Mouse (Mus musculus) brown adipose tissue, adult 24 weeks (tissue): ENCODE data around the gene Uck2. TPM values are rescaled to one million over a fixed set of nuclear protein-coding genes. Genes with fewer than 3 reads are reported as not detected.

Experiments
- H3K27ac ChIP-seq: fragments of 200-500 bp; replicated peaks from 2 replicates; pipeline ENCODE4 v1.5.1; 2012; ENCODE audit warnings: low read depth, mild to moderate bottlenecking, low read length
- H3K4me1 ChIP-seq: fragments of 200-500 bp; 2 replicates; pipeline ENCODE4 v1.6.1; 2012; ENCODE audit warnings: low read length, mixed read lengths; ENCODE audit not compliant: control insufficient read depth, insufficient read depth, insufficient read length
- H3K4me3 ChIP-seq: fragments of 200-500 bp; 2 replicates; pipeline ENCODE4 v1.5.1; 2012; ENCODE audit warnings: low read depth, mild to moderate bottlenecking, low read length, moderate library complexity; ENCODE audit not compliant: insufficient read depth
- polyA plus RNA-seq: library from polyadenylated mRNA; stranded (reverse); fragments of >200 nt; gene quantifications from 2 replicates; pipeline ENCODE4 v1.2.4, GENCODE M21; 2012; ENCODE audit not compliant: missing spikeins, insufficient read depth, insufficient read length

Uck2 gene
- polyA plus RNA-seq, 1 experiment = 23.6 TPM

DNA sequence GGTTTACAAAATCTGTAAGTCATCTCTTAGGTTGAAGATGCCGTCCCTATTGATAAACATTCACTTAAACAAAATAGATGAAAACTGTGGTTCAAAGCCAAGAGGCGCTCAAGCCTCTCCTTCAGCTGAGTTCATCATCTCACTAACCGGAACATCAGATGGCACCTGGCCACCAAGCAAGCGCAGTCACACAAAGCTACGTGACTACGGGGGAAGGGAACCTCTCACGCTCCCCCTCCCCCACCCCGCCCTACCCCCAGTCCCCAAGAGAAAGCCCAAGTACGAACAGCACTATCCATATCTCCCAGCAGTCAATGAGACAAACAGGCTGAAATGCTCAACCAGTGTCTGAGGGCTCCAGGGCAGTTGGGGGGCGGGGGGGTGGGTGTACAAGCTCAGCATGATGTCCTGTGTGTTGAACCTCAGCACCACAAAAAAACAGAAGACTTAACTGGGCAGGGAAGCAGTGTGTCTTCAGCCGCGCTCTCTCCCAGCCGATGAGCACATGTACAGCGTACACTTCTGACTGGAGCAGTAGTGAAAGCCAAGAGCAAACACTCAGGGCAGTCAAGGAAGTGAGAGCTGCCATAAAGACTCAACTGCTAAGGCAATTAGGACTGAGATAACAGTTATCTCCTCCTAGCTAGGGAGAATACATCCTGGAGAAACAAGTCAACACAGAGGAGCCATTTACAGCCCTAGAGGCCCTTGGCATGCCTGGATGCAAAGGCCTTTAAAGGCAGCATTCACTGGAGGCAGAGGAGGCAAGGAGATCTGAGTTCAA lies 11.5 kb downstream of the Uck2 start:
- Histone ChIP-seq H3K4me1 (peaks cover 13% of the 10 kb centered on the region), H3K27ac (no peak overlapping the region), H3K4me3 (no peak overlapping the region)

DNA sequence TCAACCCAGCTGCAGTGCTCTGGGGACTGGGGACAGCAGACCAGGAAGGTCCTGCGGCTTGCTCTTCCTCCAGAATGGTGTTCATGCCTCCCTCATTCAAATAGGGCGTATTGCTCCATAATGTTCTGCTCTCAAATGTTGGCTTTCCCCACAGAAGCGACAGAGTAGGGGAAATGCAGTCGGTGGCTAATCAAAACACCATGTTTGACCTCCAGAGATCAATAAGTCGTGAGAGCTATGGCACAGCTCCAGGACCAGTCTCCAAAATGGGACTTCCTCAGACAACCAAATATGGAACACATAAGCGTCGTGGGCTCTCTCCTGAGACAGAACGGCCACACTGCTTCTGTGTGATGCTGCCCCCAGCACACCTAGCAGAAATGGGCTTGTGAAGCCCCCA lies 13.3 kb downstream of the Uck2 start:
- Histone ChIP-seq H3K4me3 (no peak overlapping the region), H3K27ac (no peak overlapping the region), H3K4me1 (peaks cover 13% of the 10 kb centered on the region)

- Histone ChIP-seq H3K4me3 (no peak overlapping the region), H3K27ac (no peak overlapping the region), H3K4me1 (peaks cover 13% of the 10 kb centered on the region)
Measured at GRCm38 (mm10) chr1:167271304-167271703, 13.8 kb downstream of the Uck2 start.

DNA sequence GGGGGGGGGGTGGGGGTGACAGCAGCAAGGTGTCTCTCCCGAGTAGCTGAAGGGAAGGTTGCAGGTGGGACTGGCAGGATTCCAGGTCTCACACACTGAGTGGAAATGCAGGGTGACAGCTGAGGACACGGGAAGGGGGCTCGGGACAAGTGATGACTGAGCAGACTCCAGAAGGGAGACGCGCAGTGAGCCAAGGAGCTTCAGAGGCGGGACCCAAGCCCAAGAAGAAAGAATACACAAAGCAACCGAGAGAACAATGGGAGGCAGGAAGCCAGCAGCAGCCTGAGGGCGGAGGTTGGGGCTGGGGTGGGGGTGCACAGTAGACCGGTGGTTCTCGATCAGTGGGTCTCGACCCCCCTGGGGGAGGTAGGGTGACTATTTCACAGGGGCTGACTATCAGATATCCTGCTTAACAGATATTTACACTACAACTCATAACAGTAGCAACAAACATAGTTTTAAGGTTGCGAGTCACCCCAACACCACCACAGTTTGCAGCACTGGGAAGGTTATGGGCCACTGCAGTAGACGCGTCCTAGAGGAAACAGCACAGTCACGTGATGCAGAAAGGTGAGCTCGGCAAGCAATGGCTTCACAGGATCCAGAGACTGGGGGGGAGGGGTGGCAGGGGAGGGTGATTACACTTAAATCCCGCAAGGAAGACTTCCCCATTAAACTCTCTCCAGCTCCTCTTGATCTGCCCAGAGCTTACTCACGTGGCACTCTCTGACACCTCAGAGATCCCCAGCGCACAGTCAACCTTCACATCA lies 14.6 kb downstream of the Uck2 start:
- H3K27ac ChIP-seq = no peak overlapping the region
- peaks cover 13% of the 10 kb centered on the region for H3K4me1 ChIP-seq
- H3K4me3 ChIP-seq = no peak overlapping the region

GRCm38 (mm10) chr1:167269856-167270270 lies 15.3 kb downstream of the Uck2 start:
- H3K4me3 ChIP-seq = no peak overlapping the region

GRCm38 (mm10) chr1:167269350-167269811 lies 15.7 kb downstream of the Uck2 start:
- no peak overlapping the region for H3K4me3 ChIP-seq
- H3K27ac ChIP-seq = no peak overlapping the region
- H3K4me1 ChIP-seq = peaks cover 13% of the 10 kb centered on the region

More at GRCm38 (mm10) chr1:167269856-167270270, 15.3 kb downstream of the Uck2 start:
- Histone ChIP-seq H3K4me1 (peaks cover 13% of the 10 kb centered on the region), H3K27ac (0 out of 2 replicates have a peak overlapping the region, but pooled peaks have one; percentile 2)

DNA sequence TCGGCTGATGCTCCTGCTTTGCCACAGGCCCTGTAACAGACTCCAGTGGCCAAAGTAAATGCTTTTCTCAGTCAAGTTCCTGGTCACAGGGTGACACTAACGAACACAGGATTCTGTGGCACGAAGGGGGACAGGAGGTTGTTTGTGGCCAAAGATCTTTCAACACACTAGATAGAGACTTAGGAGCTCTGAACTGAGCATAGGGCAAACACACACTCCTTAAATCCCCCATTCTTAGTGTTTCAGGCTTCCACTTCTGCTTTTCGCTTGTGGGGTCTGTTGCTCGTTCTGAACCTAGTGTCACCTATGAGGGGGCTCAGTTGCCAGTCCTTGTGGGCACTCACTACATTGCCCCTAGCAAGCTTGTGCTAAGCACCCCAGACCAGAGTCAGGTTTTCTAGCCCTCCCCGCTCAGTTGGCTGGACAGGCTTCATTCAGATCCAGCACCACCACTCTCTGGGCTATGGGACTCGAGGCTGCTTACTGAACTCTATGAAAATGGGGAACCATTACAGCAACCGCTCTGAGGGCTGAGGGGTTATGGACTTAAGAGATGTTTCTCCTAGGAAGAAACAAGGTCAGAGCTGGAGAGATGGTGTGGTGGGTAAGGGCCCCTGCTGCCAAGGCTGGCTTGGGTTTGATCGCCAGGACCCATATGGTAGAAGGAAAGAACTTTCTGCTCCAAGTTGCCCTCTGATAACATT lies 16.6 kb downstream of the Uck2 start:
- no peak overlapping the region for H3K27ac ChIP-seq
- H3K4me1 ChIP-seq = peaks cover 9% of the 10 kb centered on the region
- no peak overlapping the region for H3K4me3 ChIP-seq

DNA sequence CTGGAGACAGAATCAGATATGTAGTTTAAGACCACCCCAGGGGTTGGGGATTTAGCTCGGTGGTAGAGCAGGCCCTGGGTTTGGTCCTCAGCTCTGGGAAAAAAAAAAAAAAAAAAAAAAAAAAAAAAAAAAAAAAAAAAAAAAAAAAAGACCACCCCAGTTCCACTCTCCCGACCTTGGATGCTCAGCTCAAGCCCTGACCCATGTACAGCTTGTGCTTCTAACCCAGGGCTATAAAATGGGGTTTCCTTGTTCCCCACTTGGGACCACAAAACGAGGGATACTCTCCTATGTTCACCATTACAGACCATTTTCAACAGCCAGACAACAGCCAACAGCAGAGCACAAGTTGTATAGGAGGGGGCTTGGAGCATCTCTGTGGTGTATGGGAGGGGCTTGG lies 18.4 kb downstream of the Uck2 start:
- Histone ChIP-seq H3K27ac (no peak overlapping the region), H3K4me1 (peaks cover 13% of the 10 kb centered on the region), H3K4me3 (no peak overlapping the region)

DNA sequence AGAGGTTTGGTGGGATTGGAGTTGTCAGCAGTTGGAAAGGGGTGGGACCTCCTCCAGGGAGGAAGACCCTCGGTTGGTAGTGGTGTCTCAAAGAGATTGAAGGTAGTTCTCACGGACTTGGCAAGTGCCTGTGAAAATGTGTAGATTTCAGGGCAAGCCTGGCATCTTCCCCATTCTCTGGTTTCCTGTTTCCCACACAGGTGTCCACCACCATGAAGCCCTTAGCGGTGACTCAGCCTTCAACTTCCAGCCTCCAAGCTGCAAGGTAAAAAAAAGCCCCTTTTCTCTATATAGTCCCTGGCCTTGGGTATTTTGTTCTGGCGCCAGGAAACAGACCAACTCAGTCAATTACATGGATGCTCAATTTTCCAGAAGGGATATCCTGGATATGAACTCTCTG lies 19.8 kb downstream of the Uck2 start:
- no peak overlapping the region for H3K27ac ChIP-seq
- no peak overlapping the region for H3K4me3 ChIP-seq
- peaks cover 9% of the 10 kb centered on the region for H3K4me1 ChIP-seq

DNA sequence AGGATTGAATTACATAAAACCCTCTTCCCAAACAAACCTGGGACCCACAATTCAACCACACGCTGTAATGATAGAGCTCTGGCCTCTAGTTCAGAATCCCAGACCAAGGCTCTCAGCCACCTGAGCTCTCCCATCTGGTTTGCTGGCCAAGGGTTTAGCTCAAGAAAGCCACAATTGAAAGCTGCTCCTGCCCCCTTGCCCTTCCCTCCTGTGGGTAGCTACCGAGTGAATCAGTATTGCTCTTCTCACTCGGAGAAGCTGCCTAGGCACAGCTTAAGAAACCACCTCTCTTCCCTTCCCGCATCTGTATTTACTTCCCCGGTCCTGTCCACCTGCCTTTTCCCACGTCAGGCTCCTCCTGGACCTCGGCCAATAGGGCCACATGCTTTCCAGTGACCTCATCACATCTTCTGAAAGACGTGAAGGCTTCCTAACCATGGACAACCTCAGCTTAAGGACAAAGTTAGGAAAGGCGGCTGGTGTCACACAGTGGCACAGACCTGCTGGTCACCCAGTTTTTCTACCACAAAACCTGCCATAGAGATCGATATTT lies 22.6 kb downstream of the Uck2 start:
- Histone ChIP-seq H3K4me3 (no peak overlapping the region), H3K27ac (peak overlapping the region; percentile 4; the same call in 1 of the 2 replicates), H3K4me1 (peaks cover 6% of the 10 kb centered on the region; the same call in 1 of the 2 replicates)

DNA sequence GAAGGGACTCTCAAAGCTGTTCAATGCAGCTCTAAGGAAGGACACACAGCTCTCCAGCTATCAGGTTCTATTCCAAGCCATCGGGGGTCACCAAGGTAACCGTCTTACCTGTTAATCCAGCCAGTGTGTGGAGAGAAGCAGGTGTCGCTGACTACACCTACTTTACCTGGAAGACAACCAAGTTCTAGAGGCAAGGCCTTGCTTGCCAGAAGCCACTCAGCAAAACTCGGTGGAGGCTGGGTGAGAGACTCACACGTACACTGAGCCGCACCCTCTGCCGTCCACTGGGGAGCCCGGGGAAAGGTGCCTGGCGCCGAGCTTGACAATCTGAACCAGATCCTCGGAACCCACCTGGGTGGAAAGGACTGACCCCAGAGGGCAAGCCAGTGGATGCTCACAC lies 23.4 kb downstream of the Uck2 start:
- H3K27ac ChIP-seq = no peak overlapping the region
- no peak overlapping the region for H3K4me3 ChIP-seq
- peaks cover 6% of the 10 kb centered on the region; the same call in 1 of the 2 replicates for H3K4me1 ChIP-seq

DNA sequence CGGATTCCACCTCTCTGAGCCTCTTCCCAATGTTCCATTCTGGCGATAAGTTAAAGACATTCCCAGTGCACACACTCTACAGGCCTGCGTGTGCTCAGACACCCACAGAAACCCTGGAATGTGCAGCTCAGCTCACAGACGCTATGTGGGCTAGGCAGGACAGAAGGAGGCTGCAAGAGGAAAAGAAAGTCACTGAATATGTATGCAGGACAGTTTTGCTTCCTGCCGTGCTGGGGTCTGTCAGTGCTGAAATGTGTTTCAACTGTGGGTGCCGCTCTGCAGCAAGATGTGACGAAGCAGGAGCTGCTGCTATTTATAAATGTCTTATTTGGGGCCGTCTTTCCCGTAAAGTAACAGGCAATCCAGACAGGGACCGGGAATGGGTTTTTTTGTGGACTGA lies 25.4 kb downstream of the Uck2 start:
- no peak overlapping the region for H3K27ac ChIP-seq
- H3K4me3 ChIP-seq = no peak overlapping the region
- peaks cover 6% of the 10 kb centered on the region; the same call in 1 of the 2 replicates for H3K4me1 ChIP-seq

DNA sequence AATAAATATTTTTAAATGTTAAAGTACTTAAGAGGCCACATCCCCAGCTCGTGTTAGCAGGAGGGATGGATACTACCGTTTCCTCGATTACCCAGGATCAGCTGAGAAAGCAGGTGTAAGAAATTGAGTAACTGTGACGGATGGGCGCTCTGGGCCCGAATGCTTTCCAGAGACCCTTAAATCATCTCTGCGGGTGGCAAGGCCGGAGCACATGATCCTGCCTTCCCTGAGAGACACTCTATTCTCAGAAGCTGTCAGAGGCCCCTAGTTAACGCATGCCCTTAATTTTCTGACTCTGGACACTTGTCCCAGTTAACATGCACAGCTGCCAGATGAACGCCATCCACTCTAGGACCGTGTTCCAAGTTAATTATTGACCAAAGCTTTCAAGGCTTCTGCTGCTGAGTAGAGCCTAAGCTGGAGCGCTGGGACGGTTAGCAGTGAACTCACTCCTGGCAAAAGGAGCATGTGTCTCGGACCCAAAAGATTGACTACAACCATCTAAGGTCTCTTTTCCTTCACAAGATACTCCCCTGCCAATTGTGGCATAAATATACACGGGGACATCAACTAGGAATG lies 28.3 kb downstream of the Uck2 start:
- H3K4me1 ChIP-seq = peaks cover 2% of the 10 kb centered on the region; the same call in 1 of the 2 replicates
- no peak overlapping the region for H3K27ac ChIP-seq
- H3K4me3 ChIP-seq = no peak overlapping the region

DNA sequence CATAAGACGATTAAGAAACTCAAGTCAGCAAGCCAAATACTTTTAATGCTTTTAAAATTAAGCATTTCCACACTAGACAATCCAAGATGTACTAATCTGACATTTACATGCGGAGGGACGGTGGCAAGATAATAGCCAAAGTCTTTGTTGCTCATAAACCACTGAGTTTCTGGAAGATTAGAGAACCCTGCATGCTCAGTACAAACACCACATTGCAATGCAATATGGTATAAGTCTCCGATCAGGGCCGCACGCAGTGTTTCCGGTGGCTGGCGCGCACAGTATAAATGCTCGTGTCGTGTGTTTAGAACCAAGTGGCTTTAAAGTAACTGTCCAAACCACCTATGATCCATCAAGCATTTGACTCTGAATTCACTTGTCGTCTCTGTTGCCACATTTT lies 31.5 kb downstream of the Uck2 start:
- no peaks in the 10 kb centered on the region for H3K4me1 ChIP-seq
- H3K4me3 ChIP-seq = no peak overlapping the region
- H3K27ac ChIP-seq = no peak overlapping the region
